8 mouse cellular contexts compared by ENCODE assay signal in the genomic region with DNA sequence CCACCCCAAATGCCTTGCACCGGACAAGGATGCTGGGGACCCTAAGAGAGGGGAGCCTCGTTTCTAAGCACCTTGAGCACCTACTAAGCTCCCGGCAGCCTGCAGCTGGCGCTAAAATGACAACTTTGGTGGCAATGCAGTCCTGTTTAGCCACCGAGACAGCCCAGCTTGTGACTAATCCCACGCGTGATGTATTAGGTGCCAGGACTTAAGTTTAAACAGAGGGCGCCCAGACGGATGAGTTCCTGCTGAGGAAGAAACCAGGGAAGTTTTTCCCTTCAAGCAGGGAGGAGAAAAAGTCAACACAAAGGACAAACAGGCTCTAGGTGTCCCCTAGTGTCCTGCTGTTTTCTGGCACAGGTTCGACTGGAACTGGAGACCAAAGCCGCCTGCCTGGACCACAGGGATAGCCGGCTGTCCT. TPM values are rescaled to one million over a fixed set of nuclear protein-coding genes. Genes with fewer than 3 reads are reported as not detected.
DNase-seq lines count a peak whose midpoint lies in the region; ATAC-seq lines count a peak whose summit lies in the region.

No protein-coding gene starts in this region.

- DNase-seq in heart, postnatal 14 days = no peak
- DNase-seq in 416B (ENCODE audit: low read depth) = peak; percentile 77
- peak; percentile 61 for DNase-seq in cerebellum, adult 9-11 months
- DNase-seq in lung, postnatal 14 days = peak; percentile 53
- DNase-seq in adrenal gland, postnatal 25 days = no peak
- no peak for DNase-seq in testis, postnatal 10 days (ENCODE audit: low spot score)

- 2% methylated on average over 12 of the region's 12 CpGs for WGBS in heart, embryonic 11.5 days (ENCODE audit: insufficient replicate concordance)
- WGBS in hindbrain, embryonic 13.5 days = 2% methylated on average over 12 of the region's 12 CpGs

- H3K27me3 ChIP-seq in heart, embryonic 11.5 days (ENCODE audit: control insufficient read depth, insufficient read depth, low read length) = 0 out of 2 replicates have a peak, but pooled peaks cover 3% of the 10 kb centered on the region
- peaks cover 85% of the 10 kb centered on the region for H3K27me3 ChIP-seq in hindbrain, embryonic 13.5 days

- H3K9ac ChIP-seq in heart, embryonic 11.5 days (ENCODE audit: low read depth, low read length) = peak overlapping the region; percentile 70
- H3K9ac ChIP-seq in hindbrain, embryonic 13.5 days = peak overlapping the region; percentile 75

- no peaks in the 10 kb centered on the region for H3K36me3 ChIP-seq in heart, embryonic 11.5 days (ENCODE audit: control insufficient read depth, insufficient read depth, low read length)
- H3K36me3 ChIP-seq in hindbrain, embryonic 13.5 days = no peaks in the 10 kb centered on the region

- peaks cover 20% of the 10 kb centered on the region for H3K4me1 ChIP-seq in heart, embryonic 11.5 days (ENCODE audit: control insufficient read depth, insufficient read depth, low read length)
- H3K4me1 ChIP-seq in hindbrain, embryonic 13.5 days (replicated peaks) = peaks cover 42% of the 10 kb centered on the region

- no peaks in the 10 kb centered on the region for H3K9me3 ChIP-seq in heart, embryonic 11.5 days (replicated peaks; ENCODE audit: control insufficient read depth, low read length)
- H3K9me3 ChIP-seq in hindbrain, embryonic 13.5 days = no peaks in the 10 kb centered on the region

- intact Hi-C loops in heart, postnatal 14 days (cut with DNase I) = loop anchor here (5.0 kb wide), 1 partner anchor 72 kb away; no protein-coding TSS in a partner anchor

- peak overlapping the region; percentile 46 for H3K4me3 ChIP-seq in heart, embryonic 11.5 days (ENCODE audit: low read depth, low read length)
- H3K4me3 ChIP-seq in hindbrain, embryonic 13.5 days = peak overlapping the region; percentile 48

- peak; percentile 10; the same call in 1 of the 2 replicates for ATAC-seq in heart, embryonic 11.5 days (replicated peaks; ENCODE audit: insufficient number of reproducible peaks, low FRiP score, low TSS enrichment)
- peak; percentile 18; the same call in 1 of the 2 replicates for ATAC-seq in hindbrain, embryonic 13.5 days (ENCODE audit: low FRiP score)

- H3K27ac ChIP-seq in heart, embryonic 11.5 days (ENCODE audit: low read depth, low read length) = peak overlapping the region; percentile 90
- peak overlapping the region; percentile 60; the same call in 1 of the 2 replicates for H3K27ac ChIP-seq in hindbrain, embryonic 13.5 days

- peak overlapping the region; percentile 64 for H3K4me2 ChIP-seq in heart, embryonic 11.5 days
- peak overlapping the region; percentile 81 for H3K4me2 ChIP-seq in hindbrain, embryonic 13.5 days

RNA-seq across cellular contexts. Expression of a gene that starts 6.6 kb away (rescaled TPM):
- polyA plus RNA-seq in heart, embryonic 11.5 days (2014; fragmentation: Nextera tagmentation; extraction: Ambion mirVana) = 29.1 and 30.3 TPM in 2 replicates
- total RNA-seq in heart, postnatal 14 days (2021) = 10 to 100 TPM; 28.9 to 30.9 TPM
- polyA plus RNA-seq in hindbrain, embryonic 13.5 days (2015; fragmentation: Nextera tagmentation; extraction: Ambion mirVana) = 14.6 and 19.1 TPM in 2 replicates
- total RNA-seq in adrenal gland, postnatal 25 days (2021) = 32.5 and 34.2 TPM in 2 replicates

Comparison
In these comparisons a context has a peak if more than half of its experiments do, and no peak if none do; other contexts are left out.
1. DNase-seq: peak in 416B (single experiment), cerebellum, adult 9-11 months (single experiment) and lung, postnatal 14 days (single experiment); none in heart, postnatal 14 days (0 of 2), adrenal gland, postnatal 25 days (single experiment) and testis, postnatal 10 days (single experiment).